Mouse (Mus musculus): ENCODE data around the gene Gtf2a1l. TPM values are rescaled to one million over a fixed set of nuclear protein-coding genes. Genes with fewer than 3 reads are reported as not detected.

Gene Gtf2a1l
- polyA plus RNA-seq, 1 experiment from 2014 or later, result 0.26 TPM

DNA sequence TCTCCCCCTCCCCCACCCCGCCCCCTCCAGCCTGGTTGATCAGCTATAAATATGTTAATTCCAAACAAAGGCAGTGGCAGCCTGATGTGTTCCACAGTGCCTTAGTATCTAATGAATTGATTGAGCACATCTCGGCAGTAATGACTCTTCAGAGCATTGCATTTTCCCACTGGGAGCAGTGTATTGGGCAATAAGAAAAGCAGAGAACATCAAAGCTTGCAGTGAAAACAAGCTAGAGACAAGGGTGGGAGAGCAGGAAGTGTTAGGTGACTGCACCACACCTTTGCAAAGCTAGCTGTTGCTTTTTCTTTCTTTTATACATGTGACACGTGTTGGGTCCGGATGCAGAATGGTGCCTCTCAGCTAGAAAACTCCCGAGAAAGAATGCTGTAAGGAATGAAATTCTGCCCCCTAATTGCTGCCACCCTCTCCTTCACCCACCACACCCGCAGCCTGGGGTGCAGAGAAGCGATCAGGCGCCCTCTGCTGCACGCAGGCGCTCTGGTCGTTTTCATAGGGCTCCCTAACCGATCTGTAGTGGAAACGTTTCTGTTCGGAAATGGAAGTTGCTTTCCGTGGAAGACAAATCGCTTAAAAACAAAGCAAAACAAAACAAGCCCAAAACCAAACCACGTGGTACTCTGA lies 84.5 kb downstream of the Gtf2a1l start:
- H3K4me1 ChIP-seq (ENCODE audit: control insufficient read depth, insufficient read depth, low read length), result peaks cover 4% of the 10 kb centered on the region
- no peaks in the 10 kb centered on the region for H3K27me3 ChIP-seq (ENCODE audit: control insufficient read depth, insufficient read depth, low read length)
- no peak; the same call in 1 of the 2 replicates for ATAC-seq (ENCODE audit: insufficient read depth, low FRiP score)
- H3K4me2 ChIP-seq (ENCODE audit: low read depth, low read length), result peak overlapping the region; percentile 47
- H3K27ac ChIP-seq (ENCODE audit: low read length), result no peak overlapping the region
- no peaks in the 10 kb centered on the region for H3K36me3 ChIP-seq (ENCODE audit: control insufficient read depth, insufficient read depth, low read length)
- H3K9me3 ChIP-seq (replicated peaks; ENCODE audit: control insufficient read depth, low read length), result no peaks in the 10 kb centered on the region
- peak overlapping the region; percentile 21; the same call in 1 of the 2 replicates for H3K4me3 ChIP-seq (replicated peaks; ENCODE audit: low read length)
- 0 out of 2 replicates have a peak overlapping the region, but pooled peaks have one; percentile 20 for H3K9ac ChIP-seq (ENCODE audit: low read length)
- 8% methylated on average over 17 of the region's 17 CpGs for WGBS

DNA sequence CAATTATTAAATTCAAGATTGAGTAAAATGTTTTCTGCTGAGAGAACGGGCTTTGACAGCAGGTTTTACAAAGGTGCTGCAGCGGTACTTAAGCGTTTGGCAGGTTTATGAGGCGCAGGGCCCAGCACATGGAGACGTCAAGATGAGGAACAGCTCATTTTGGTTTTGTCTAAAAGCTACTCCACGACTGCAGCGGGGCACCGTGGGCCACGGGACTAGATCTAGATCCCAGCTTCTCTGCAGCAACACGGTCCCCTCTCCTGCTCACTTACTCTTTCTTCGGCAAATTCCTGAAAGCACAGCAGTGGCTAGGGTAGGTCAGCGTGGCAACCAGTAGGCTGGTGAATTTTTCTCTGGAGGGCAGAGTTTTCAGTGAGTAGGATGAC lies 85.0 kb downstream of the Gtf2a1l start:
- peak overlapping the region; percentile 47 for H3K4me2 ChIP-seq (ENCODE audit: low read depth, low read length)
- WGBS, result 40% methylated on average over 12 of the region's 12 CpGs
- H3K9me3 ChIP-seq (replicated peaks; ENCODE audit: control insufficient read depth, low read length), result no peaks in the 10 kb centered on the region
- H3K4me1 ChIP-seq (ENCODE audit: control insufficient read depth, insufficient read depth, low read length), result peaks cover 4% of the 10 kb centered on the region
- H3K9ac ChIP-seq (ENCODE audit: low read length), result 0 out of 2 replicates have a peak overlapping the region, but pooled peaks have one; percentile 20
- H3K36me3 ChIP-seq (ENCODE audit: control insufficient read depth, insufficient read depth, low read length), result no peaks in the 10 kb centered on the region
- ATAC-seq (ENCODE audit: insufficient read depth, low FRiP score), result no peak
- H3K27me3 ChIP-seq (ENCODE audit: control insufficient read depth, insufficient read depth, low read length), result no peaks in the 10 kb centered on the region
- no peak overlapping the region for H3K27ac ChIP-seq (ENCODE audit: low read length)
- H3K4me3 ChIP-seq (replicated peaks; ENCODE audit: low read length), result peak overlapping the region; percentile 21; the same call in 1 of the 2 replicates

DNA sequence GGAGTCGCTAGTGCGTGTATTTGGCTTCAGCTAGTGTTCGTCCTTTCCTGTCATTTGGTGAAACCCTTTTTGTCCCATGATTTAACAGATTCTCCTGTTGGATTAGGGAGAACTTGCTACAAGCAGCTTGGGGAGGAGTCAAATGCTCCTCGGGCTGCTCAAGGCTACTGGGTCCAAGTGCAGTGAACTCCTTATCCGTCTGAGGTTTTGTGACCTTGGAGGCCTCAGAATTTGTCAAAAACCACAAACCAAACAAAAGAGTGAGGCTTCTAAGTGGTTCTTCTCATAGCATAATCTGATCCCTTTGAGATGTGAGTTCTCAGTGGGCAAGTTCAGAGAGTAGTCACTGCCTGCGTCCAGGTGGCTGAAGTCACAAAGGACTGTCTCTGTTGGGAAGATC lies 87.3 kb downstream of the Gtf2a1l start:
- Histone ChIP-seq H3K9me3 (replicated peaks; ENCODE audit: control insufficient read depth, low read length) (no peaks in the 10 kb centered on the region), H3K36me3 (ENCODE audit: control insufficient read depth, insufficient read depth, low read length) (no peaks in the 10 kb centered on the region), H3K4me3 (replicated peaks; ENCODE audit: low read length) (no peak overlapping the region), H3K27ac (ENCODE audit: low read length) (no peak overlapping the region), H3K4me1 (ENCODE audit: control insufficient read depth, insufficient read depth, low read length) (peaks cover 4% of the 10 kb centered on the region), H3K9ac (ENCODE audit: low read length) (no peak overlapping the region), H3K27me3 (ENCODE audit: control insufficient read depth, insufficient read depth, low read length) (no peaks in the 10 kb centered on the region), H3K4me2 (ENCODE audit: low read depth, low read length) (no peak overlapping the region)
- WGBS, result 51% methylated on average over 6 of the region's 6 CpGs
- ATAC-seq (ENCODE audit: insufficient read depth, low FRiP score), result no peak

DNA sequence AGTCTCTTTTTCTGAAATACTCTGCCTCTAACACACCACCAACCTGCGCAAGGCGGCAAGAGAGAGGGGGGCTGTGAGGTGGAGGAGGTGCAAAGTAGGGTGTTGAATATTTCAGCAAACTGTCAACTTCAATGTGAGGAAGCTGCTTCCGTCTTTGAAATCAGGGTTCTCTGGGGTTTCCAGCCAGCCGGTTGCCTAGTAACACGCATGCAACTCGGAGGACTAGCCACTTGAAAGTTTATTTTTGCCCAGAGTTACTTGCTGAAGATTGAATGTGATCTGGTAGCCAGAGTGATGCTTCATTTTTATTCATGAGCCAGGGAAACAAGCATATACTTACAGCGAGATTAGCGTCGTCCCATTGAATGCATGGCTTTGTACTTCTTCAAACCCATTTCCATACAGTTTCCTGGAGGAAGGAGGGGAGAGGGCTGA lies 89.6 kb downstream of the Gtf2a1l start:
- WGBS, result 19% methylated on average over 9 of the region's 9 CpGs
- peaks cover 4% of the 10 kb centered on the region for H3K4me1 ChIP-seq (ENCODE audit: control insufficient read depth, insufficient read depth, low read length)

DNA sequence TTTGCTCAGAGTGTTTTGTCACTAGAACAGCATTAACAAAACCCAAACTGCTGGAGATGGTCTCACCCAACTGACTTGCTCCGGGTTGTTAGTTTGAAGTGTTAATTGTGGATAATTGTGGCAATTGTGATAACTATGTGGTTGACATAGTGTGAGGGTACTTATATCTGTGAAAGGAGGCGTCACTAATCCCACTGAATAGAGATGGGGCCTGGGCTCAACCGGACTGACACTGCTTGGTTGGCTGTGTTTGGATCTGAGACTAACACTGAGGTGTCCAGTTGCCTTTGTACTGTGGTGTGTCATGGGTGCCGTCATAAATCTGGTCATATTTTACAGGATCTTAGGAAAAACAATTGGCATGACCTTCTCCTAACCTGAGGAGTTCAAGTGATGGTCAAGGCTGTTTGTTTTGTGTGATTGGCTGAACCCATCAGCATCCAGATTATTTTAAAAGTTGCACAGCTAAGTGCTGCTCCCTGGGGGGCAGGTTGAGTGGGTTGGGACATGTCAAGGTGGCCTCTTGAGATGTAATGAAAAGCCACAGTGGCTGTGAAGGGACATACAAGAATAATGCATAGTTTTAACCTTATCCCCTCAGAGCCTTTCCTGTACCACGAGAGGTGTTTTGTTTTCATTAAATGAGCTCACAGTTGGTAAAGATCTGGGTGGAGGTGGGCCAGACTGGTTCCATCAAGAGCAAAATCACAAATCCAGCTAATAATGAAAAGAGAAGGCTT lies 95.1 kb downstream of the Gtf2a1l start:
- 54% methylated on average over 5 of the region's 5 CpGs for WGBS
- no peak overlapping the region for H3K9ac ChIP-seq (ENCODE audit: low read length)
- no peaks in the 10 kb centered on the region for H3K36me3 ChIP-seq (ENCODE audit: control insufficient read depth, insufficient read depth, low read length)
- ATAC-seq (ENCODE audit: insufficient read depth, low FRiP score), result no peak
- no peaks in the 10 kb centered on the region for H3K4me1 ChIP-seq (ENCODE audit: control insufficient read depth, insufficient read depth, low read length)
- H3K4me2 ChIP-seq (ENCODE audit: low read depth, low read length), result no peak overlapping the region
- H3K27ac ChIP-seq (ENCODE audit: low read length), result no peak overlapping the region
- H3K9me3 ChIP-seq (replicated peaks; ENCODE audit: control insufficient read depth, low read length), result no peaks in the 10 kb centered on the region
- H3K27me3 ChIP-seq (ENCODE audit: control insufficient read depth, insufficient read depth, low read length), result no peaks in the 10 kb centered on the region
- no peak overlapping the region for H3K4me3 ChIP-seq (replicated peaks; ENCODE audit: low read length)

More for the DNA sequence above, 89.6 kb downstream of the Gtf2a1l start:
- H3K27ac ChIP-seq (ENCODE audit: low read length), result no peak overlapping the region
- ATAC-seq (ENCODE audit: insufficient read depth, low FRiP score), result no peak
- H3K9me3 ChIP-seq (replicated peaks; ENCODE audit: control insufficient read depth, low read length), result no peaks in the 10 kb centered on the region
- H3K4me2 ChIP-seq (ENCODE audit: low read depth, low read length), result no peak overlapping the region
- H3K9ac ChIP-seq (ENCODE audit: low read length), result no peak overlapping the region
- H3K36me3 ChIP-seq (ENCODE audit: control insufficient read depth, insufficient read depth, low read length), result no peaks in the 10 kb centered on the region
- H3K27me3 ChIP-seq (ENCODE audit: control insufficient read depth, insufficient read depth, low read length), result no peaks in the 10 kb centered on the region
- no peak overlapping the region for H3K4me3 ChIP-seq (replicated peaks; ENCODE audit: low read length)

DNA sequence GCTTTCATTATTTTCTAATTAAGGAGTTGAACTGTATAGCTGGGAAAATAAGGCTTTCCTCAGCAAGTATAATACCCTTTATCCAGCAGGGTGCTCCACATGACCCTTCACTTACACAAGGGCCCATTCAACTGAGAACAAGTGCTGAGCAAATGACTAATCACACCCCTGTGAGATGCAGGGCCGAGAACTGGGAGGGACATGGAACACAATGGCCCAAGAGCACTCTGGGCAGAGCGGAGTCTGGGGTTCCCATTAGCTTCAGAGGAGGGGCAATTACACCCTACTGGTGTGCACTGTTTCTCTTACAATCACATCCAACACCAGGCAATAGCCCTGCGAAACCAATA lies 95.7 kb downstream of the Gtf2a1l start:
- H3K36me3 ChIP-seq (ENCODE audit: control insufficient read depth, insufficient read depth, low read length), result no peaks in the 10 kb centered on the region
- 74% methylated on average over 3 of the region's 3 CpGs for WGBS
- no peak for ATAC-seq (ENCODE audit: insufficient read depth, low FRiP score)

More for the DNA sequence above, 95.7 kb downstream of the Gtf2a1l start:
- no peak overlapping the region for H3K4me2 ChIP-seq (ENCODE audit: low read depth, low read length)
- no peaks in the 10 kb centered on the region for H3K9me3 ChIP-seq (replicated peaks; ENCODE audit: control insufficient read depth, low read length)
- H3K27ac ChIP-seq (ENCODE audit: low read length), result no peak overlapping the region
- H3K4me3 ChIP-seq (replicated peaks; ENCODE audit: low read length), result no peak overlapping the region
- H3K27me3 ChIP-seq (ENCODE audit: control insufficient read depth, insufficient read depth, low read length), result no peaks in the 10 kb centered on the region
- H3K4me1 ChIP-seq (ENCODE audit: control insufficient read depth, insufficient read depth, low read length), result no peaks in the 10 kb centered on the region
- H3K9ac ChIP-seq (ENCODE audit: low read length), result no peak overlapping the region

Other genes starting within 250 kb of the Gtf2a1l start
- 19.5 and 20.3 TPM in 2 replicates for gene Foxn2, start 227.9 kb upstream of the Gtf2a1l start, polyA plus RNA-seq (2015; fragmentation: Nextera tagmentation; extraction: Ambion mirVana)
- 19.6 and 21.8 TPM in 2 replicates for gene Ppp1r21, start 138.5 kb upstream of the Gtf2a1l start, polyA plus RNA-seq (2015; fragmentation: Nextera tagmentation; extraction: Ambion mirVana)
- gene Ston1, start 71.0 kb upstream of the Gtf2a1l start, polyA plus RNA-seq (2015; fragmentation: Nextera tagmentation; extraction: Ambion mirVana), result 2.5 and 5.3 TPM in 2 replicates
- 0.05 TPM in 1 of 2 replicates, not detected in the other for gene Lhcgr, start 123.3 kb downstream of the Gtf2a1l start, polyA plus RNA-seq (2015; fragmentation: Nextera tagmentation; extraction: Ambion mirVana)